Comparison of ENCODE assay signal across 25 mouse cellular contexts in the genomic region with DNA sequence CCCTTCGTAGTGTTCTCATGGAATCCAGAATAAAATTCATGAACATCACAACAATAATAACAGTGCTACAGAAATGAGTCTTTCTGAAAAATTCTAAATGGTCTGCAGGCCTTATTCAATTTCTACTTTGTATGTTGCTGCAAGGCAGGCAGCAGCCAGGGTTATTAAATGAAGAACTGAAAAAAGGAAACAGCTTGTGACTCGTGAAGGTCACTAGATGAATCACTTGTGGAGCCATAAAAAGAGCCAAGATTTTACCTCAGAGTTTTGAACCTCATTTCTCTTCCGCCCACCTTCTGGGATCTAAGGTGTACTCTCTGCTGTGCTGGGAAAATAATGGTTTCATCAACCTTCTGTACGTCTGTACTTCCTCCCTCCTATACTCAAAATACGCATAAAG.
"Had no signal": no experiment of that assay in that cellular context is flagged by ENCODE, and none has a peak within 500 bp of the region (broad histone marks: within the 10 kb centered on the region; RNA-seq: fewer than 3 reads in every experiment).

No protein-coding gene starts in this region.

- H3K9me3 ChIP-seq: heart, embryonic 13.5 days; heart, embryonic 15.5 days; hindbrain, embryonic 13.5 days; hindbrain, embryonic 15.5 days; kidney, embryonic 15.5 days; limb, embryonic 13.5 days; limb, embryonic 15.5 days; liver, embryonic 12.5 days had no signal

- H3K9ac ChIP-seq: heart, embryonic 13.5 days; heart, embryonic 15.5 days; hindbrain, embryonic 13.5 days; hindbrain, embryonic 15.5 days; kidney, embryonic 15.5 days; limb, embryonic 13.5 days; limb, embryonic 15.5 days; liver, embryonic 12.5 days; liver, embryonic 14.5 days had no signal

- H3K27me3 ChIP-seq: heart, embryonic 13.5 days; heart, embryonic 15.5 days; hindbrain, embryonic 13.5 days; hindbrain, embryonic 15.5 days; kidney, embryonic 15.5 days; limb, embryonic 13.5 days; limb, embryonic 15.5 days; liver, embryonic 12.5 days had no signal

- H3K4me3 ChIP-seq: heart, adult 2 months; heart, embryonic 13.5 days; heart, embryonic 15.5 days; hindbrain, embryonic 13.5 days; hindbrain, embryonic 15.5 days; kidney, embryonic 15.5 days; limb, embryonic 13.5 days; limb, embryonic 15.5 days; liver, embryonic 12.5 days had no signal

- H3K4me1 ChIP-seq: heart, embryonic 13.5 days; heart, embryonic 15.5 days; hindbrain, embryonic 13.5 days; hindbrain, embryonic 15.5 days; kidney, embryonic 15.5 days; limb, embryonic 13.5 days; limb, embryonic 15.5 days; liver, embryonic 12.5 days had no signal

- ATAC-seq: hindbrain, postnatal 0 days; intestine, embryonic 16.5 days; liver, embryonic 12.5 days had no signal

- H3K27ac ChIP-seq: heart, adult 2 months; heart, embryonic 13.5 days; heart, embryonic 15.5 days; hindbrain, embryonic 13.5 days; hindbrain, embryonic 15.5 days; hindbrain, postnatal 0 days; kidney, embryonic 15.5 days; kidney, postnatal 0 days; limb, embryonic 13.5 days; limb, embryonic 15.5 days; liver, embryonic 12.5 days; liver, embryonic 14.5 days had no signal

- H3K4me2 ChIP-seq: heart, embryonic 11.5 days; heart, embryonic 13.5 days; heart, embryonic 15.5 days; hindbrain, embryonic 13.5 days; hindbrain, embryonic 15.5 days; kidney, embryonic 15.5 days; limb, embryonic 13.5 days; limb, embryonic 15.5 days; liver, embryonic 12.5 days had no signal

- DNase-seq: gastrocnemius, postnatal 14 days; gastrocnemius, postnatal 36 days; heart, adult 11 months; heart, adult 2 months; heart, postnatal 14 days; heart, postnatal 36 days; kidney, adult 11 months; kidney, adult 2 months; kidney, adult 9 months; kidney, postnatal 14 days; kidney, postnatal 36 days; left cerebral cortex, postnatal 4 days had no signal

- H3K36me3 ChIP-seq: heart, embryonic 13.5 days; heart, embryonic 15.5 days; hindbrain, embryonic 13.5 days; hindbrain, embryonic 15.5 days; kidney, embryonic 15.5 days; limb, embryonic 13.5 days; limb, embryonic 15.5 days; liver, embryonic 12.5 days had no signal
